In genomic region chrX:134585103-134586002, GRCm38 (mm10) we compare ENCODE assay signal across 7 mouse cellular contexts. TPM values are rescaled to one million over a fixed set of nuclear protein-coding genes. Genes with fewer than 3 reads are reported as not detected.
DNase-seq lines count a peak whose midpoint lies in the region; ATAC-seq lines count a peak whose summit lies in the region.

TSS of gene Rpl36a (plus strand) at chrX:134585654.

- H3K9me3 ChIP-seq in embryonic facial prominence, embryonic 12.5 days: no peaks in the 10 kb centered on the region
- no peaks in the 10 kb centered on the region for H3K9me3 ChIP-seq in limb, embryonic 11.5 days (ENCODE audit: control insufficient read depth, low read length)
- no peaks in the 10 kb centered on the region for H3K9me3 ChIP-seq in midbrain, embryonic 14.5 days (ENCODE audit: control insufficient read depth, low read length)

- H3K4me2 ChIP-seq in embryonic facial prominence, embryonic 12.5 days (replicated peaks): peak within 1 kb of the TSS; percentile 53
- peak within 1 kb of the TSS; percentile 51 for H3K4me2 ChIP-seq in limb, embryonic 11.5 days (ENCODE audit: low read depth, severe bottlenecking)
- peak within 1 kb of the TSS; percentile 62 for H3K4me2 ChIP-seq in midbrain, embryonic 14.5 days (ENCODE audit: low read length)

- peak within 1 kb of the TSS; percentile 51 for H3K4me3 ChIP-seq in embryonic facial prominence, embryonic 12.5 days
- peak within 1 kb of the TSS; percentile 49 for H3K4me3 ChIP-seq in limb, embryonic 11.5 days (ENCODE audit: low read depth, low read length)
- peak within 1 kb of the TSS; percentile 46 for H3K4me3 ChIP-seq in midbrain, embryonic 14.5 days (replicated peaks; ENCODE audit: low read depth, low read length)

- ATAC-seq in embryonic facial prominence, embryonic 12.5 days (ENCODE audit: insufficient number of reproducible peaks, insufficient read depth, low FRiP score, low TSS enrichment): peak; percentile 97
- peak; percentile 92 for ATAC-seq in limb, embryonic 11.5 days (ENCODE audit: insufficient number of reproducible peaks, low FRiP score, low TSS enrichment, low read depth)
- peak; percentile 96 for ATAC-seq in midbrain, embryonic 14.5 days (ENCODE audit: low FRiP score, low TSS enrichment)

- H3K4me1 ChIP-seq in embryonic facial prominence, embryonic 12.5 days: no peaks in the 10 kb centered on the region
- H3K4me1 ChIP-seq in limb, embryonic 11.5 days (ENCODE audit: control insufficient read depth, insufficient read depth, low read length): no peaks in the 10 kb centered on the region
- H3K4me1 ChIP-seq in midbrain, embryonic 14.5 days (ENCODE audit: control insufficient read depth, insufficient read depth, low read length): no peaks in the 10 kb centered on the region

- H3K27me3 ChIP-seq in embryonic facial prominence, embryonic 12.5 days: no peaks in the 10 kb centered on the region
- H3K27me3 ChIP-seq in limb, embryonic 11.5 days (ENCODE audit: control insufficient read depth, insufficient read depth, low read length): no peaks in the 10 kb centered on the region
- no peaks in the 10 kb centered on the region for H3K27me3 ChIP-seq in midbrain, embryonic 14.5 days (ENCODE audit: control insufficient read depth, insufficient read depth, low read length)

- DNase-seq in adrenal gland, postnatal 25 days: peak; percentile 84
- peak; percentile 99 for DNase-seq in heart, adult 11 months
- DNase-seq in kidney, adult 18-20 months: peak; percentile 89
- peak; percentile 89 for DNase-seq in limb, embryonic 11.5 days (ENCODE audit: low spot score)
- peak; percentile 93 for DNase-seq in midbrain, embryonic 14.5 days
- DNase-seq in spleen, adult 18-20 months: peak; percentile 83 to 86

- peaks cover 6% of the 10 kb centered on the region; the same call in 1 of the 2 replicates for H3K36me3 ChIP-seq in embryonic facial prominence, embryonic 12.5 days
- no peaks in the 10 kb centered on the region; the same call in 1 of the 2 replicates for H3K36me3 ChIP-seq in limb, embryonic 11.5 days (ENCODE audit: control insufficient read depth, insufficient read depth, low read length)
- peaks cover 12% of the 10 kb centered on the region; the same call in 1 of the 2 replicates for H3K36me3 ChIP-seq in midbrain, embryonic 14.5 days (ENCODE audit: control insufficient read depth, insufficient read depth, low read length)

- 23% methylated on average over 45 of the region's 45 CpGs for WGBS in embryonic facial prominence, embryonic 12.5 days
- 20% methylated on average over 45 of the region's 45 CpGs for WGBS in limb, embryonic 11.5 days
- 25% methylated on average over 45 of the region's 45 CpGs for WGBS in midbrain, embryonic 14.5 days

- peak within 1 kb of the TSS; percentile 74 for H3K9ac ChIP-seq in embryonic facial prominence, embryonic 12.5 days
- H3K9ac ChIP-seq in limb, embryonic 11.5 days (ENCODE audit: low read length): peak within 1 kb of the TSS; percentile 75
- peak within 1 kb of the TSS; percentile 57 for H3K9ac ChIP-seq in midbrain, embryonic 14.5 days (replicated peaks; ENCODE audit: low read length)

- peak within 1 kb of the TSS; percentile 90 for H3K27ac ChIP-seq in embryonic facial prominence, embryonic 12.5 days
- H3K27ac ChIP-seq in limb, embryonic 11.5 days (replicated peaks; ENCODE audit: low read depth, low read length): peak within 1 kb of the TSS; percentile 84
- H3K27ac ChIP-seq in midbrain, embryonic 14.5 days (replicated peaks; ENCODE audit: low read depth, low read length): peak within 1 kb of the TSS; percentile 86

RNA-seq across cellular contexts. Expression of gene Rpl36a, which starts in this region (rescaled TPM):
- total RNA-seq in adrenal gland, postnatal 25 days (2021): 276 and 305 TPM in 2 replicates
- 353 and 360 TPM in 2 replicates for polyA plus RNA-seq in embryonic facial prominence, embryonic 12.5 days (2016; fragmentation: Nextera tagmentation; extraction: Ambion mirVana)
- polyA plus RNA-seq in limb, embryonic 11.5 days (2014; fragmentation: Nextera tagmentation; extraction: Ambion mirVana): 425 and 470 TPM in 2 replicates
- 207 and 220 TPM in 2 replicates for polyA plus RNA-seq in midbrain, embryonic 14.5 days (2014; fragmentation: Nextera tagmentation; extraction: Ambion mirVana)

Comparison
In these comparisons a context has a peak if more than half of its experiments do, and no peak if none do; other contexts are left out.
1. Peak in every context shown above with its lines: DNase-seq, ATAC-seq, H3K4me3 ChIP-seq and H3K27ac ChIP-seq.